Mouse (Mus musculus): Measurements from ENCODE around the gene St6galnac4. TPM values are rescaled to one million over a fixed set of nuclear protein-coding genes. Genes with fewer than 3 reads are reported as not detected.

Gene St6galnac4
- polyA plus RNA-seq, 1 experiment from 2014 or later = 18.7 TPM

DNA sequence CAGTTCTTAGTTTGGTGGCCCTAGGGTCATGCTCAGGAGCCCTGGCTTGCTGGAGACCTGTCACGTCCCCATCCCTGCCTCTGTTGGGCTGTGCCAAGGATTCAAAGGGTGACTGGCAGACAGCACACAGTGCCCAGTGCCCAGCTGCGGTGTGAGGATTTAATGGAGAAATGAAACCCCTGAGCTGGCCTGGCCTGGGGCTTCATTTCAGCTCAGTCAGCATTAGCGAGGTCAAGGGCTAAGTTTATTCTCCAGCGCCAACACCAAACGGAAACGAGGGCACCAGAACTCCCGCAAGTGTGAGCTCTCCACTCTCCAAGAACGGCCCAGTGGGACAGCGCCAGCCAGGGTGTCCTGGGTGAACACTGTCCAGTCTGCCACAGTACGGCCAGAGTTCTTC is 3.3 kb downstream of the St6galnac4 start:
- no peaks in the 10 kb centered on the region for H3K27me3 ChIP-seq (replicated peaks; ENCODE audit: control insufficient read depth, insufficient read depth, low read length)
- no peaks in the 10 kb centered on the region for H3K36me3 ChIP-seq (ENCODE audit: control insufficient read depth, insufficient read depth, low read length)
- H3K4me2 ChIP-seq (ENCODE audit: low read length) = no peak overlapping the region
- no peaks in the 10 kb centered on the region for H3K9me3 ChIP-seq (replicated peaks; ENCODE audit: control insufficient read depth, low read length)
- peaks cover 10% of the 10 kb centered on the region for H3K4me1 ChIP-seq (ENCODE audit: control insufficient read depth, insufficient read depth, low read length)
- no peak overlapping the region for H3K27ac ChIP-seq (ENCODE audit: low read depth, low read length)
- WGBS = 79% methylated on average over 10 of the region's 10 CpGs
- no peak for ATAC-seq
- no peak overlapping the region for H3K4me3 ChIP-seq (ENCODE audit: low read depth, low read length)
- H3K9ac ChIP-seq (ENCODE audit: low read length) = no peak overlapping the region
- no peak for DNase-seq (ENCODE audit: low spot score)

DNA sequence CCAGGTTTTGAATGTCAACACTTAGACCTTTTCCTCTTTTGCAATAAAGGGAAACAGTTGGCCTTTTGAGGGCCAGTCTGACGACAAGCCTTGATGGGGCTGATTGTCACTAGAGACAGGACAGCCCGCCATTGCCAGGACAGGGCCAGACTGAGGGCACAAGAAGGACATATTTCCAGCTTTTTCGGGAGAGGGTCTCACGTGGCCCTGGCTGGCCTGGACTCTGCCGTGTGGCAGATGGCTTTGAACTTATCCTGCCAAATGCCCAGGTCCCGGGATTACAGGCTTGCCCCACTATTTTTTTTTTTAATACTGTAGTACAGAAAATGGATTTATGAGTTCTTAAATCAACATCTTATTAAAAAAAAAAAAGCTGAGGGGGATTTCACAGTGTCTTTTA is 4.4 kb downstream of the St6galnac4 start:
- no peak overlapping the region for H3K4me2 ChIP-seq (ENCODE audit: low read length)
- H3K9ac ChIP-seq (ENCODE audit: low read length) = no peak overlapping the region
- WGBS = 78% methylated on average over 6 of the region's 6 CpGs
- no peak overlapping the region for H3K27ac ChIP-seq (ENCODE audit: low read depth, low read length)
- no peak overlapping the region for H3K4me3 ChIP-seq (ENCODE audit: low read depth, low read length)
- ATAC-seq (no peak), DNase-seq (ENCODE audit: low spot score) (no peak)
- H3K4me1 ChIP-seq (ENCODE audit: control insufficient read depth, insufficient read depth, low read length) = peaks cover 10% of the 10 kb centered on the region
- H3K27me3 ChIP-seq (replicated peaks; ENCODE audit: control insufficient read depth, insufficient read depth, low read length) = no peaks in the 10 kb centered on the region
- no peaks in the 10 kb centered on the region for H3K36me3 ChIP-seq (ENCODE audit: control insufficient read depth, insufficient read depth, low read length)
- H3K9me3 ChIP-seq (replicated peaks; ENCODE audit: control insufficient read depth, low read length) = no peaks in the 10 kb centered on the region

- Histone ChIP-seq H3K4me3 (ENCODE audit: low read depth, low read length) (no peak overlapping the region), H3K36me3 (ENCODE audit: control insufficient read depth, insufficient read depth, low read length) (peaks cover 6% of the 10 kb centered on the region; the same call in 1 of the 2 replicates), H3K4me1 (ENCODE audit: control insufficient read depth, insufficient read depth, low read length) (no peaks in the 10 kb centered on the region), H3K27me3 (replicated peaks; ENCODE audit: control insufficient read depth, insufficient read depth, low read length) (no peaks in the 10 kb centered on the region), H3K9me3 (replicated peaks; ENCODE audit: control insufficient read depth, low read length) (no peaks in the 10 kb centered on the region), H3K27ac (ENCODE audit: low read depth, low read length) (peak overlapping the region; percentile 36; the same call in 1 of the 2 replicates), H3K9ac (ENCODE audit: low read length) (no peak overlapping the region), H3K4me2 (ENCODE audit: low read length) (no peak overlapping the region)
- ATAC-seq = peak; percentile 50; the same call in 1 of the 2 replicates
- WGBS = 75% methylated on average over 13 of the region's 13 CpGs
- DNase-seq (ENCODE audit: low spot score) = peak; percentile 49
Measured at GRCm38 (mm10) chr2:32596725-32597124, 9.8 kb downstream of the St6galnac4 start.

- whole genome bisulfite sequencing = 87% methylated on average over 5 of the region's 5 CpGs
- DNase-seq (ENCODE audit: low spot score) (no peak), ATAC-seq (no peak)
- Histone ChIP-seq H3K27me3 (replicated peaks; ENCODE audit: control insufficient read depth, insufficient read depth, low read length) (no peaks in the 10 kb centered on the region), H3K9me3 (replicated peaks; ENCODE audit: control insufficient read depth, low read length) (no peaks in the 10 kb centered on the region), H3K4me3 (ENCODE audit: low read depth, low read length) (no peak overlapping the region), H3K4me2 (ENCODE audit: low read length) (no peak overlapping the region), H3K4me1 (ENCODE audit: control insufficient read depth, insufficient read depth, low read length) (no peaks in the 10 kb centered on the region), H3K9ac (ENCODE audit: low read length) (no peak overlapping the region), H3K36me3 (ENCODE audit: control insufficient read depth, insufficient read depth, low read length) (peaks cover 6% of the 10 kb centered on the region; the same call in 1 of the 2 replicates), H3K27ac (ENCODE audit: low read depth, low read length) (0 out of 2 replicates have a peak overlapping the region, but pooled peaks have one; percentile 36)
Measured at GRCm38 (mm10) chr2:32597248-32597647, 10.4 kb downstream of the St6galnac4 start.

- 92% methylated on average over 5 of the region's 5 CpGs for WGBS
- Histone ChIP-seq H3K4me1 (ENCODE audit: control insufficient read depth, insufficient read depth, low read length) (no peaks in the 10 kb centered on the region), H3K27me3 (replicated peaks; ENCODE audit: control insufficient read depth, insufficient read depth, low read length) (no peaks in the 10 kb centered on the region), H3K36me3 (ENCODE audit: control insufficient read depth, insufficient read depth, low read length) (peaks cover 6% of the 10 kb centered on the region; the same call in 1 of the 2 replicates), H3K4me2 (ENCODE audit: low read length) (no peak overlapping the region), H3K9me3 (replicated peaks; ENCODE audit: control insufficient read depth, low read length) (no peaks in the 10 kb centered on the region), H3K27ac (ENCODE audit: low read depth, low read length) (no peak overlapping the region), H3K9ac (ENCODE audit: low read length) (no peak overlapping the region), H3K4me3 (ENCODE audit: low read depth, low read length) (no peak overlapping the region)
- no peak for DNase-seq (ENCODE audit: low spot score)
- ATAC-seq = no peak
Measured at GRCm38 (mm10) chr2:32597699-32598098, 10.8 kb downstream of the St6galnac4 start.

DNA sequence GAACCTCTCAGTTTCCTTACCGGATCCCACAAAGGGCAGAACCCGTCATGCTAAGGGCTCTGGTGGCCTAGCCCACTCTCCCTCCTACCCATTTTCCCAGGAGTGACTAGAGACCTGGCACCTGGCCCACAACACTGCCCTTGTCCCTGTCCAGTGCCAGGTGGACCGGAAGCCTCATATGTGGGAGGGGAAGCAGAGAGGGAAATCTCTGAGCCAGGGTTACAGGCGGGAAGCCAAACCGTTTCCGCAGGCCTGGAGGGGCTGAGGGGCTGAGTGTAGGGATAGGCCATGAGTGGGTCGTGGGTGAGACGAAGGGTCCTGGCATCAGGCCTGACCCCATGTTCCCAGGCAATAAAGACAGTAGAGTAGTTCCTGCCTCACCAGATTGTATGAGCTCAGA is 11.6 kb downstream of the St6galnac4 start:
- H3K36me3 ChIP-seq (ENCODE audit: control insufficient read depth, insufficient read depth, low read length) = peaks cover 6% of the 10 kb centered on the region; the same call in 1 of the 2 replicates
- H3K27me3 ChIP-seq (replicated peaks; ENCODE audit: control insufficient read depth, insufficient read depth, low read length) = no peaks in the 10 kb centered on the region
- no peak overlapping the region for H3K4me3 ChIP-seq (ENCODE audit: low read depth, low read length)
- DNase-seq (ENCODE audit: low spot score) (no peak), ATAC-seq (no peak)
- WGBS = 84% methylated on average over 8 of the region's 8 CpGs
- H3K4me2 ChIP-seq (ENCODE audit: low read length) = no peak overlapping the region
- no peaks in the 10 kb centered on the region for H3K9me3 ChIP-seq (replicated peaks; ENCODE audit: control insufficient read depth, low read length)
- no peak overlapping the region for H3K27ac ChIP-seq (ENCODE audit: low read depth, low read length)
- H3K4me1 ChIP-seq (ENCODE audit: control insufficient read depth, insufficient read depth, low read length) = no peaks in the 10 kb centered on the region
- H3K9ac ChIP-seq (ENCODE audit: low read length) = no peak overlapping the region

DNA sequence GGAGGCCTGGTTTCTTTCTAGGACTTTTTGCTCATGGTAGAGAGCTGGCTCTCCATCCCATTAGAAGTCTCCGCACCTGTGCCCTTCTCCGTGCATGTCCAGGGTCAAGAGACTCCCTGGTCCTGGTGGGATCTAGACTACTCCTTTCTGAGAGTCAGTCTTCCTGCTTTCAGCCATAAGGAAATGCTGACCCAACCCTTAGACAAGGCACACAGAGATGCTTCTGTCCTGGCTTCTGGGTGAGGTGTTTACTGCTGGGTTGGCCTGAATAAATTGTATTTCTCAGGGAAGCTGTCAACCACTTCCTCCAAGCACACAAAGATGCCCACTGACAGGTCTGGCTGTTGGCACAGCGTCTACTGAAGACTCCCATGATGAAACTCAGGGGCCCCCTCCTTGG is 12.5 kb downstream of the St6galnac4 start, which contains the start of gene St6galnac6:
TSS of gene St6galnac6 (plus strand) at position 301 of the 400 bp plus-strand sequence.
- no peak within 1 kb of the TSS for H3K9ac ChIP-seq (ENCODE audit: low read length)
- no peaks in the 10 kb centered on the region for H3K27me3 ChIP-seq (replicated peaks; ENCODE audit: control insufficient read depth, insufficient read depth, low read length)
- H3K27ac ChIP-seq (ENCODE audit: low read depth, low read length) = no peak within 1 kb of the TSS
- no peaks in the 10 kb centered on the region for H3K9me3 ChIP-seq (replicated peaks; ENCODE audit: control insufficient read depth, low read length)
- no peaks in the 10 kb centered on the region for H3K4me1 ChIP-seq (ENCODE audit: control insufficient read depth, insufficient read depth, low read length)
- ATAC-seq (no peak), DNase-seq (ENCODE audit: low spot score) (no peak)
- peaks cover 6% of the 10 kb centered on the region; the same call in 1 of the 2 replicates for H3K36me3 ChIP-seq (ENCODE audit: control insufficient read depth, insufficient read depth, low read length)
- H3K4me2 ChIP-seq (ENCODE audit: low read length) = no peak within 1 kb of the TSS
- no peak within 1 kb of the TSS for H3K4me3 ChIP-seq (ENCODE audit: low read depth, low read length)
- WGBS = 87% methylated on average over 3 of the region's 3 CpGs

- Histone ChIP-seq H3K4me1 (ENCODE audit: control insufficient read depth, insufficient read depth, low read length) (no peaks in the 10 kb centered on the region), H3K4me3 (ENCODE audit: low read depth, low read length) (no peak overlapping the region), H3K9ac (ENCODE audit: low read length) (no peak overlapping the region), H3K4me2 (ENCODE audit: low read length) (no peak overlapping the region), H3K27me3 (replicated peaks; ENCODE audit: control insufficient read depth, insufficient read depth, low read length) (no peaks in the 10 kb centered on the region), H3K9me3 (replicated peaks; ENCODE audit: control insufficient read depth, low read length) (no peaks in the 10 kb centered on the region), H3K36me3 (ENCODE audit: control insufficient read depth, insufficient read depth, low read length) (peaks cover 6% of the 10 kb centered on the region; the same call in 1 of the 2 replicates), H3K27ac (ENCODE audit: low read depth, low read length) (no peak overlapping the region)
- WGBS = 45% methylated on average over 7 of the region's 8 CpGs
- DNase-seq (ENCODE audit: low spot score) = no peak
- no peak for ATAC-seq
Measured at GRCm38 (mm10) chr2:32601417-32602065, 14.6 kb downstream of the St6galnac4 start.

GRCm38 (mm10) chr2:32602600-32603054 is 15.7 kb downstream of the St6galnac4 start:
- no peaks in the 10 kb centered on the region for H3K9me3 ChIP-seq (replicated peaks; ENCODE audit: control insufficient read depth, low read length)
- peak overlapping the region; percentile 13; the same call in 1 of the 2 replicates for H3K4me3 ChIP-seq (ENCODE audit: low read depth, low read length)
- ATAC-seq = peak; percentile 51; the same call in 1 of the 2 replicates
- H3K4me1 ChIP-seq (ENCODE audit: control insufficient read depth, insufficient read depth, low read length) = no peaks in the 10 kb centered on the region
- 0% methylated on average over 11 of the region's 11 CpGs for WGBS
- H3K36me3 ChIP-seq (ENCODE audit: control insufficient read depth, insufficient read depth, low read length) = no peaks in the 10 kb centered on the region
- H3K27me3 ChIP-seq (replicated peaks; ENCODE audit: control insufficient read depth, insufficient read depth, low read length) = no peaks in the 10 kb centered on the region
- no peak overlapping the region for H3K9ac ChIP-seq (ENCODE audit: low read length)
- peak overlapping the region; percentile 39 for H3K4me2 ChIP-seq (ENCODE audit: low read length)
- DNase-seq (ENCODE audit: low spot score) = peak; percentile 76
- no peak overlapping the region for H3K27ac ChIP-seq (ENCODE audit: low read depth, low read length)

All from forebrain, embryonic 14.5 days (tissue).